Mouse (Mus musculus) bone marrow macrophage, adult 2 months (primary cell): Measurements from ENCODE around the gene Khsrp.

ENCODE experiments used
- CTCF ChIP-seq: IDR thresholded peaks from 2 replicates; pipeline ENCODE4 v1.5.1; 2012; ENCODE audit warnings: low read depth, mild to moderate bottlenecking, low read length, moderate library complexity
- POLR2A ChIP-seq: IDR thresholded peaks from 2 replicates; pipeline ENCODE4 v1.6.1; 2012; ENCODE audit warnings: mild to moderate bottlenecking, low read depth, low read length, borderline replicate concordance

GRCm38 (mm10) chr17:56997029-56997667 lies 34.2 kb downstream of the Khsrp start, which contains the start of gene Alkbh7:
- no peak for TF ChIP-seq POLR2A
- TF ChIP-seq CTCF = no peak
